Mouse (Mus musculus): ENCODE results near the gene Ccdc96. TPM values are rescaled to one million over a fixed set of nuclear protein-coding genes. Genes with fewer than 3 reads are reported as not detected.

Gene Ccdc96
- 1 to 10 TPM in 1 of 2 experiments, under 1 TPM in 1; 0.79 to 1.3 TPM for total RNA-seq (2021)
- long read RNA-seq, experiment 1, partial matches to known transcripts: 0 of 4 reads
- long read RNA-seq, experiment 1, other reads (novel, unspliced or antisense): 0 of 4 reads
- long read RNA-seq, experiment 2: 0 reads

- Histone ChIP-seq H3K27ac (peak within 1 kb of the TSS; percentile 92), H3K4me3 (peak within 1 kb of the TSS; percentile 97)
- peak; percentile 60 for TF ChIP-seq CTCF (IDR thresholded peaks at IDR 0.05)
- intact Hi-C loops (cut with DNase I): loop anchor here (5.0 kb wide), 2 partner anchors 98 to 258 kb away; no protein-coding TSS in a partner anchor
- peak; percentile 97 to 99 for DNase-seq (ENCODE audit: extremely low spot score in 1 of 2, low spot score in 2 of 2)
Measured at GRCm38 (mm10) chr5:36484171-36484990, at the start of gene Ccdc96, which contains the start of gene Tada2b. Ccdc96 (plus strand) TSS chr5:36484588. Tada2b (minus strand) TSS chr5:36484285.

- Histone ChIP-seq H3K4me3 (no peak overlapping the region), H3K27ac (no peak overlapping the region)
- intact Hi-C loops (cut with DNase I): no loop called here
- DNase-seq (ENCODE audit: extremely low spot score in 1 of 2, low spot score in 2 of 2): no peak
- no peak for TF ChIP-seq CTCF (IDR thresholded peaks at IDR 0.05)
Measured at GRCm38 (mm10) chr5:36436858-36437257, 47.5 kb upstream of the Ccdc96 start.

DNA sequence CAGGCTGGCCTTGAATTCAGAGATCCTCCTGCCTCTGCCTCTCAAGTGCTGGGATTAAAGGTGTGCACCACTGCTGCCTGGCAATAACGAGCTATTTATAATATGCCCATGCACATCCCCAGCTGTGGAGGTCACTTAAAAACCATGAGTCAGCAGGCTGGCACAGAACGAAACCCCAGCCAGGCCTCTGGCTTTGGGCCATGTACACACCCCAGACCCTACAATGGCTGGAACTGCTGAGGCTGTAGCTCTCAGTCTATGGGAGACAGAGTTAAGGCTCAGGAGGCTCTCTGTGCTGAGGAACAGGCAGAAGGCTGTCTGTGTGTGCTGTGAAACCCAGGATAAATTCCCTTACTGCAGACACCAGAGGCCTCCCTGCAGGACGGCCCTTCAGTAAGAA lies 43.6 kb upstream of the Ccdc96 start:
- no peak for TF ChIP-seq CTCF (IDR thresholded peaks at IDR 0.05)
- DNase-seq (ENCODE audit: extremely low spot score in 1 of 2, low spot score in 2 of 2): no peak
- H3K27ac ChIP-seq: no peak overlapping the region
- H3K4me3 ChIP-seq: no peak overlapping the region
- intact Hi-C loops (cut with DNase I): no loop called here

DNA sequence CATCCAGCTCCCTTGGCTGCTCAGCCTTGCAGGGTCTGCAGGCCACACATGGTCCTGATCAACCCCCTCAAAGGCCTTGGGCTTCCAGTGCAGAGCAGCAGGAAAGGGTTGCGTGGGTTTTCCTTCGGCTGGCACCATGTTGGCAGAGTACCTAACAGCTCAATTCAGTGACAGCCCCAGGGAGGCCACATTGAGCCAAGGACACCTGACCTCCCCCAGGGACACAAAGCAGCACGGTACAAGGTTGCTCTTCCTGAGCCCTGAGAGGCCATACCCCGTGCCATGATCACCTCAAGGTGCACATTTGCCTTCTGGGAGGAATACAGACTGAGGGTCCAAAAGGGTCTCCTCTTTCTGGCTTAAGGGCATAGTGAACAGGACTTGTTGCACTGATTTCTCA lies 39.8 kb upstream of the Ccdc96 start:
- TF ChIP-seq CTCF (IDR thresholded peaks at IDR 0.05): no peak
- Histone ChIP-seq H3K4me3 (no peak overlapping the region), H3K27ac (no peak overlapping the region)
- DNase-seq (ENCODE audit: extremely low spot score in 1 of 2, low spot score in 2 of 2): no peak
- intact Hi-C loops (cut with DNase I): no loop called here

GRCm38 (mm10) chr5:36445028-36445427 lies 39.4 kb upstream of the Ccdc96 start:
- TF ChIP-seq CTCF (IDR thresholded peaks at IDR 0.05): no peak
- intact Hi-C loops (cut with DNase I): no loop called here
- DNase-seq (ENCODE audit: extremely low spot score in 1 of 2, low spot score in 2 of 2): no peak
- no peak overlapping the region for H3K4me3 ChIP-seq
- H3K27ac ChIP-seq: no peak overlapping the region

DNA sequence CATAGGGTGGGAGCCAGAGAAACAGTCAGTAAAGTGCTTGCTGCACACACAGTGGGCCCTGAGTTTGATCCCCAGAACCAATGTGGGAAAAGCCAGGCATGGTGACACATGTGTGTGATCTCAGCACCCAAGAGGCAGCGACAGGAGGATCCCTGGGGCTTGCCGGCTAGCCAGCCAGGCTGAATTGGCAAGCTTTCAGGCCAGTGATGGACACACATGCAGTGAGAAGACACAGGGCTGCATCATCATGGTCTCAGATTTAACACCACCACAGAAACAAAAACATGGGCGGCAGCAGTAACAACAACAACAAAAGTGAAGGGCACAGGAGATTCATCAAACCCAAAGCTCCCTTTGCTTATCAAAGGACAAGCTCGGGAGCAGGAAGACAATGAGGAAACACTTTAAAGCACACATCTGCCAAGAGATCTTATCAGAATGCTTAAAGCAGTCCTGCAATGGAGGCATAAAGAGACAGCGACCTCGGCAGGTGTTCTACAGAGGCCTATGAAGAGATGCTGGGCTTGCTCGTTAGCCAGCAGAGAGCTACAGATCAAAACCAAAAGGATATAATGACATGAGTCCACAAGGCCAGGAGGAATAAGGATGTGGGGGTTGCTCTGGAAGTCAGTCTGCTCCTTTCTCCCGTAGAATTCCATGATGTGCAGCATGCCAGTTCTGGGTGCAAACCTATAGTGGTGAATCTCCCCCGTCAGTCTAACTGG lies 38.1 kb upstream of the Ccdc96 start:
- H3K4me3 ChIP-seq: no peak overlapping the region
- intact Hi-C loops (cut with DNase I): no loop called here
- DNase-seq (ENCODE audit: extremely low spot score in 1 of 2, low spot score in 2 of 2): no peak
- H3K27ac ChIP-seq: no peak overlapping the region
- no peak for TF ChIP-seq CTCF (IDR thresholded peaks at IDR 0.05)

DNA sequence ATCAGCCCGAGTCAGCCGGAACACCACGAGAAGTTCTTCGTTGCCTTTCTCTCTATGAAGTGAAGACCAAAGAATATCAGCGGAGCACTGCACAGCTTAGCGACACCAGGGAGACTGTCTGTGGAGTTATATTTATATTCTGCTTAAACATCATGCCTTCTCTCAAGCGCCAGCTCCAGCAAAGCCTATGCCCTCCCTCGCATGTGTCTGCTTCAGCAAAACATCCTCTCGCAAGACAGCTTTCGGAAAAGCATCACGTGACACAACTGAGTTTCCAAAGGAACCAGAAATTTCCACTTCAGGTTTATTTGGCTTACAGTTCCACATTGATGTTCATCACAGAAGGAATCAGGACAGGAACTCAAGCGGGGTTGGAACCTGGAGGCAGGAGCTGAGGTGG lies 36.5 kb upstream of the Ccdc96 start:
- Histone ChIP-seq H3K27ac (no peak overlapping the region), H3K4me3 (no peak overlapping the region)
- DNase-seq (ENCODE audit: extremely low spot score in 1 of 2, low spot score in 2 of 2): no peak
- TF ChIP-seq CTCF (IDR thresholded peaks at IDR 0.05): no peak
- intact Hi-C loops (cut with DNase I): no loop called here

DNA sequence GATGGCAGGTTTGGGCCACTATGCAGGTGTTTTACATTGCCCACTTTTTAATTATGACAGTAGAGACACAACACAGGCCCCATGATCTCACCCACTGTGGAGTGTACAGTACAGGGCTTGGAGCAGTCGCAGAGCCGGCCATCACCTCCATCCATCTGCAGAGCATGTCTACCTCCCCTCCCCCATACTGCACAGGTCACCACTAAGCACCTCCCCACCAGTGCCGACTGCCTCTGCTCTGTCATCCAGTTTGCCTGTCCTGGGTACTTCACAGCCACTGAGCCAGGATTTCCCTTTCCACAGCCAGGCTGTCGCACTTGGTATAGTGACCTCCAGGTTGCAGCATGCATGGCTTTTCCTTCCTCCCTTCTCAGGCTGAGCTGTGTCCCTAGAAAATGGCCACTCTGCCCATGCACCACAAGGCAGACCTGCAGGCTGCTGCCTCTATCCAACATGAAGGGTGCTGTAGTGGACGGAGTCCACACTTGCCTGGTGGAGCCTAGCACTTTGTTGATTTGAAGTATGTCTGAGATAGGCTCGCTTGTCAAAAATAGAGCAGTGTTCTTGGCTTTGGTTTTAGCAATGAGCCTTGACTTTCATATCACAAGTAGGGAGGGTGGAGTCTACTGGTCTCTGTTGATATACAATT lies 34.6 kb upstream of the Ccdc96 start:
- Histone ChIP-seq H3K27ac (no peak overlapping the region), H3K4me3 (no peak overlapping the region)
- TF ChIP-seq CTCF (IDR thresholded peaks at IDR 0.05): no peak
- no peak for DNase-seq (ENCODE audit: extremely low spot score in 1 of 2, low spot score in 2 of 2)
- intact Hi-C loops (cut with DNase I): no loop called here

GRCm38 (mm10) chr5:36451119-36451518 lies 33.3 kb upstream of the Ccdc96 start:
- no peak overlapping the region for H3K4me3 ChIP-seq
- TF ChIP-seq CTCF (IDR thresholded peaks at IDR 0.05): no peak
- no peak for DNase-seq (ENCODE audit: extremely low spot score in 1 of 2, low spot score in 2 of 2)
- no peak overlapping the region for H3K27ac ChIP-seq
- intact Hi-C loops (cut with DNase I): no loop called here

- no peak overlapping the region for H3K4me3 ChIP-seq
- TF ChIP-seq CTCF (IDR thresholded peaks at IDR 0.05): no peak
- H3K27ac ChIP-seq: no peak overlapping the region
- intact Hi-C loops (cut with DNase I): no loop called here
- no peak for DNase-seq (ENCODE audit: extremely low spot score in 1 of 2, low spot score in 2 of 2)
Measured at GRCm38 (mm10) chr5:36451872-36452389, 32.5 kb upstream of the Ccdc96 start.

DNA sequence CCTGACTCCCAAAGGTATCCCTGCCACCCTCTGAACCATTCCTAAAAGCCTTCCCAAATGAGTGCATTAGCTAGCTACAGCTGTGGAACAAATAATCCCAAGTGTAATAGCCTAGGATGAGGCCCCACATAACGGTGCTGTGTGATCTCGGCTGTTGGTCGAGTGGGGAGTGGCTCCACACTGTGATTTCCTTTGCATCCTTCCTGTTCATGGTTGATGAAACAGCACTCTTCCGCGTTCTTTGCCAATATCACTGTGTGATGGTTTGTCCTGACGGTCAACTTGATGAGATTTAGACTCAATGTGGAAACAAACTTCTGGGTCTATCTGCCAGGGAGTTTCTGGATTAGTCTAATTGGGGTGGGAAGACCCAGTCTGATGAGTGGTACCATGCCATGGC lies 31.6 kb upstream of the Ccdc96 start:
- TF ChIP-seq CTCF (IDR thresholded peaks at IDR 0.05): no peak
- intact Hi-C loops (cut with DNase I): no loop called here
- no peak for DNase-seq (ENCODE audit: extremely low spot score in 1 of 2, low spot score in 2 of 2)
- H3K4me3 ChIP-seq: no peak overlapping the region
- H3K27ac ChIP-seq: no peak overlapping the region

Measured in left cerebral cortex, adult 2 months (tissue).